21 mouse cellular contexts compared by ENCODE assay signal in genomic region chr12:40906807-40907206, GRCm38 (mm10).
A peak's percentile ranks its signal among the peaks of the same experiment; 100 is the strongest.
DNase-seq lines count a peak whose midpoint lies in the region; ATAC-seq and TF ChIP-seq lines count a peak whose summit lies in the region.
"Had no signal": no experiment of that assay in that cellular context is flagged by ENCODE, and none has a peak within 500 bp of the region (broad histone marks: within the 10 kb centered on the region; RNA-seq: fewer than 3 reads in every experiment).

No protein-coding gene starts in this region.

- TF ChIP-seq CTCF in liver, postnatal 0 days (IDR thresholded peaks at IDR 0.05; ENCODE audit: low read depth) = no peak

- no peak overlapping the region for H3K9ac ChIP-seq in kidney, embryonic 14.5 days (ENCODE audit: low read depth, low read length)
- H3K9ac ChIP-seq in stomach, embryonic 14.5 days (replicated peaks; ENCODE audit: low read depth, low read length) = no peak overlapping the region
- no peak overlapping the region for H3K9ac ChIP-seq in liver, postnatal 0 days (replicated peaks)
- H3K9ac ChIP-seq: embryonic facial prominence, embryonic 12.5 days; forebrain, embryonic 15.5 days; heart, embryonic 15.5 days had no signal

- no peak overlapping the region for H3K4me2 ChIP-seq in kidney, embryonic 14.5 days (replicated peaks; ENCODE audit: low read depth, low read length)
- H3K4me2 ChIP-seq in stomach, embryonic 14.5 days (replicated peaks; ENCODE audit: low read depth, low read length) = no peak overlapping the region
- no peak overlapping the region for H3K4me2 ChIP-seq in liver, postnatal 0 days (ENCODE audit: low read depth, low read length)
- H3K4me2 ChIP-seq: embryonic facial prominence, embryonic 12.5 days; forebrain, embryonic 15.5 days; heart, embryonic 11.5 days; heart, embryonic 15.5 days had no signal

- H3K9me3 ChIP-seq in kidney, embryonic 14.5 days (ENCODE audit: control insufficient read depth, low read length) = no peaks in the 10 kb centered on the region
- no peaks in the 10 kb centered on the region for H3K9me3 ChIP-seq in stomach, embryonic 14.5 days (ENCODE audit: control insufficient read depth, low read depth, low read length)
- H3K9me3 ChIP-seq in liver, postnatal 0 days (ENCODE audit: low read length) = no peaks in the 10 kb centered on the region
- H3K9me3 ChIP-seq: embryonic facial prominence, embryonic 12.5 days; forebrain, embryonic 15.5 days; heart, embryonic 15.5 days; hindbrain, embryonic 10.5 days had no signal

- H3K27me3 ChIP-seq in kidney, embryonic 14.5 days (ENCODE audit: control insufficient read depth, insufficient read depth, low read length) = no peaks in the 10 kb centered on the region
- H3K27me3 ChIP-seq in stomach, embryonic 14.5 days (ENCODE audit: control insufficient read depth, insufficient read depth, low read length) = no peaks in the 10 kb centered on the region
- no peaks in the 10 kb centered on the region for H3K27me3 ChIP-seq in liver, postnatal 0 days (ENCODE audit: insufficient read depth, low read length)
- H3K27me3 ChIP-seq: embryonic facial prominence, embryonic 12.5 days; forebrain, embryonic 15.5 days; heart, embryonic 15.5 days; Patski had no signal

- no peak overlapping the region for H3K27ac ChIP-seq in kidney, embryonic 14.5 days (ENCODE audit: low read depth, low read length)
- H3K27ac ChIP-seq in stomach, embryonic 14.5 days (ENCODE audit: low read length) = no peak overlapping the region
- H3K27ac ChIP-seq in liver, postnatal 0 days (ENCODE audit: low read depth) = no peak overlapping the region
- H3K27ac ChIP-seq: embryonic facial prominence, embryonic 12.5 days; heart, adult 2 months; heart, embryonic 15.5 days; hindbrain, embryonic 10.5 days had no signal

- 82% methylated on average over 2 of the region's 2 CpGs for WGBS in kidney, embryonic 14.5 days
- WGBS in stomach, embryonic 14.5 days = 71% methylated on average over 2 of the region's 2 CpGs
- WGBS in liver, postnatal 0 days (ENCODE audit: insufficient replicate concordance) = 60% methylated on average over 2 of the region's 2 CpGs

- H3K36me3 ChIP-seq in kidney, embryonic 14.5 days (ENCODE audit: control insufficient read depth, insufficient read depth, low read length) = no peaks in the 10 kb centered on the region
- no peaks in the 10 kb centered on the region for H3K36me3 ChIP-seq in stomach, embryonic 14.5 days (ENCODE audit: control insufficient read depth, insufficient read depth, low read length)
- no peaks in the 10 kb centered on the region for H3K36me3 ChIP-seq in liver, postnatal 0 days (replicated peaks; ENCODE audit: insufficient read depth, low read length)
- H3K36me3 ChIP-seq: embryonic facial prominence, embryonic 12.5 days; forebrain, embryonic 15.5 days; heart, embryonic 15.5 days; hindbrain, embryonic 10.5 days had no signal

- H3K4me3 ChIP-seq in kidney, embryonic 14.5 days (ENCODE audit: low read length) = no peak overlapping the region
- H3K4me3 ChIP-seq in stomach, embryonic 14.5 days (ENCODE audit: low read depth, low read length) = no peak overlapping the region
- H3K4me3 ChIP-seq in liver, postnatal 0 days (ENCODE audit: low read depth, low read length) = no peak overlapping the region
- H3K4me3 ChIP-seq: embryonic facial prominence, embryonic 12.5 days; forebrain, embryonic 15.5 days; heart, adult 2 months; heart, embryonic 15.5 days; hindbrain, embryonic 10.5 days had no signal

- no peaks in the 10 kb centered on the region for H3K4me1 ChIP-seq in kidney, embryonic 14.5 days (ENCODE audit: control insufficient read depth, insufficient read depth, low read length)
- H3K4me1 ChIP-seq in stomach, embryonic 14.5 days (ENCODE audit: control insufficient read depth, insufficient read depth, low read length) = no peaks in the 10 kb centered on the region
- H3K4me1 ChIP-seq in liver, postnatal 0 days (ENCODE audit: insufficient read depth) = no peaks in the 10 kb centered on the region
- H3K4me1 ChIP-seq: embryonic facial prominence, embryonic 12.5 days; forebrain, embryonic 15.5 days; heart, embryonic 15.5 days; hindbrain, embryonic 10.5 days had no signal

- DNase-seq in heart, adult 11 months = peak; percentile 61
- DNase-seq in heart, postnatal 4 days = no peak
- peak; percentile 3 to 19 for DNase-seq in kidney, postnatal 36 days
- no peak for DNase-seq in Muller cell, postnatal 12 days (ENCODE audit: inconsistent ontology term)
- no peak for DNase-seq in liver, postnatal 0 days
- DNase-seq: adrenal gland, postnatal 14 days; cerebellum, adult 11-12 months; cerebellum, adult 9-10 months; cerebellum, postnatal 25 days; gastrocnemius, postnatal 36 days; heart, adult 2 months; heart, postnatal 14 days had no signal

- TF ChIP-seq EP300 in liver, postnatal 0 days (IDR thresholded peaks at IDR 0.05; ENCODE audit: low read depth) = no peak

- ATAC-seq in kidney, embryonic 14.5 days (ENCODE audit: low FRiP score, low TSS enrichment) = no peak
- ATAC-seq in stomach, embryonic 14.5 days (ENCODE audit: insufficient number of reproducible peaks, insufficient read depth, low FRiP score, low read depth) = 0 out of 2 replicates have a peak, but pooled peaks have one; percentile 28
- no peak for ATAC-seq in liver, postnatal 0 days
- ATAC-seq: activated CD4-positive, CD25-positive, alpha-beta regulatory T cell, adult 4 months; forebrain, embryonic 15.5 days; Patski had no signal

Comparison
In these comparisons a context has a peak if more than half of its experiments do, and no peak if none do; other contexts are left out.
1. DNase-seq: peak in heart, adult 11 months (single experiment) and kidney, postnatal 36 days (2 of 2); none in heart, postnatal 4 days (single experiment), Muller cell, postnatal 12 days (single experiment) and liver, postnatal 0 days (single experiment).